Mouse (Mus musculus) forebrain, embryonic 16.5 days (tissue): ENCODE data around the gene Casp6. TPM values are rescaled to one million over a fixed set of nuclear protein-coding genes. Genes with fewer than 3 reads are reported as not detected.

Experiments
- ATAC-seq: fragments of 200-750 bp; cut with Nextera tagmentation; 2 replicates; pipeline ENCODE4 v1.8.0; 2017; ENCODE audit warnings: mild to moderate bottlenecking, moderate library complexity
- H3K27ac ChIP-seq: fragments of 300-500 bp; sonication (generic); 2 replicates; pipeline ENCODE4 v1.5.1; 2014; ENCODE audit warnings: low read length, control low read depth
- H3K27me3 ChIP-seq: fragments of 300-500 bp; sonication (generic); replicated peaks from 2 replicates; pipeline ENCODE4 v1.6.1; 2014; ENCODE audit warnings: low read length; ENCODE audit not compliant: control insufficient read depth, insufficient read depth
- H3K36me3 ChIP-seq: fragments of 300-500 bp; sonication (generic); 2 replicates; pipeline ENCODE4 v1.6.1; 2014; ENCODE audit not compliant: control insufficient read depth, insufficient read depth
- H3K4me1 ChIP-seq: fragments of 300-500 bp; sonication (generic); replicated peaks from 2 replicates; pipeline ENCODE4 v1.6.1; 2014; ENCODE audit warnings: low read length; ENCODE audit not compliant: control insufficient read depth, insufficient read depth
- H3K4me2 ChIP-seq: fragments of 300-500 bp; sonication (generic); 2 replicates; pipeline ENCODE4 v1.6.1; 2014; ENCODE audit warnings: mild to moderate bottlenecking, low read length, control low read depth
- H3K4me3 ChIP-seq: fragments of 300-500 bp; sonication (generic); replicated peaks from 2 replicates; pipeline ENCODE4 v1.5.1; 2014; ENCODE audit warnings: mild to moderate bottlenecking, low read length, control low read depth
- H3K9ac ChIP-seq: fragments of 300-500 bp; sonication (generic); replicated peaks from 2 replicates; pipeline ENCODE4 v1.6.1; 2014; ENCODE audit warnings: low read depth, low read length, control low read depth
- H3K9me3 ChIP-seq: fragments of 300-500 bp; sonication (generic); 2 replicates; pipeline ENCODE4 v1.6.1; 2016; ENCODE audit warnings: low read length; ENCODE audit not compliant: control insufficient read depth
- WGBS: fragments of 180-500 bp; shearing (Covaris S2); extraction: QIAGEN DNeasy Blood & Tissue Kit; methylation state at CpG from one replicate; pipeline ENCODE4 v1.1.7; 2014; 5-methylcytosine and 5-hydroxymethylcytosine counted together
- polyA plus RNA-seq: library from polyadenylated mRNA; unstranded; fragments of >200 nt; fragmentation: Nextera tagmentation; extraction: Ambion mirVana; gene quantifications from 2 replicates; pipeline ENCODE4 v1.2.1, GENCODE M21; 2015

Gene Casp6
- polyA plus RNA-seq, 1 experiment from 2014 or later = 27.4 TPM

GRCm38 (mm10) chr3:129886430-129886829, 14.8 kb upstream of the Casp6 start:
- H3K9ac ChIP-seq = no peak overlapping the region
- H3K4me1 ChIP-seq = no peaks in the 10 kb centered on the region
- no peak overlapping the region for H3K4me3 ChIP-seq
- no peaks in the 10 kb centered on the region for H3K9me3 ChIP-seq
- H3K36me3 ChIP-seq = peaks cover 3% of the 10 kb centered on the region; the same call in 1 of the 2 replicates
- no peak overlapping the region for H3K27ac ChIP-seq
- no peak for ATAC-seq
- 90% methylated on average over 5 of the region's 5 CpGs for WGBS
- H3K27me3 ChIP-seq = no peaks in the 10 kb centered on the region
- no peak overlapping the region for H3K4me2 ChIP-seq

- no peaks in the 10 kb centered on the region for H3K9me3 ChIP-seq
- H3K27ac ChIP-seq = no peak overlapping the region
- H3K4me2 ChIP-seq = no peak overlapping the region
- H3K9ac ChIP-seq = no peak overlapping the region
- peaks cover 6% of the 10 kb centered on the region for H3K36me3 ChIP-seq
- ATAC-seq = no peak
- H3K27me3 ChIP-seq = no peaks in the 10 kb centered on the region
- 91% methylated on average over 13 of the region's 13 CpGs for WGBS
- no peak overlapping the region for H3K4me3 ChIP-seq
- no peaks in the 10 kb centered on the region for H3K4me1 ChIP-seq
These were observed 13.3 kb upstream of the Casp6 start for GRCm38 (mm10) chr3:129887779-129888517.

- H3K4me1 ChIP-seq = no peaks in the 10 kb centered on the region
- ATAC-seq = no peak
- H3K9me3 ChIP-seq = no peaks in the 10 kb centered on the region
- H3K4me3 ChIP-seq = no peak overlapping the region
- no peak overlapping the region for H3K4me2 ChIP-seq
- H3K27me3 ChIP-seq = no peaks in the 10 kb centered on the region
- H3K9ac ChIP-seq = no peak overlapping the region
- H3K36me3 ChIP-seq = peaks cover 6% of the 10 kb centered on the region
- H3K27ac ChIP-seq = no peak overlapping the region
- 89% methylated on average over 5 of the region's 5 CpGs for WGBS
These were observed 9.2 kb upstream of the Casp6 start for GRCm38 (mm10) chr3:129892003-129892402.

- Histone ChIP-seq H3K36me3 (peaks cover 6% of the 10 kb centered on the region), H3K9ac (no peak overlapping the region), H3K4me2 (no peak overlapping the region), H3K4me3 (no peak overlapping the region), H3K27me3 (no peaks in the 10 kb centered on the region), H3K4me1 (no peaks in the 10 kb centered on the region), H3K9me3 (no peaks in the 10 kb centered on the region), H3K27ac (no peak overlapping the region)
- no peak for ATAC-seq
- 98% methylated on average over 3 of the region's 3 CpGs for WGBS
These were observed 8.1 kb upstream of the Casp6 start for GRCm38 (mm10) chr3:129893143-129893542.

GRCm38 (mm10) chr3:129896591-129896990, 4.6 kb upstream of the Casp6 start:
- H3K4me1 ChIP-seq = peaks cover 3% of the 10 kb centered on the region
- H3K9me3 ChIP-seq = no peaks in the 10 kb centered on the region
- no peak overlapping the region for H3K9ac ChIP-seq
- no peak overlapping the region for H3K27ac ChIP-seq
- no peak overlapping the region for H3K4me2 ChIP-seq
- no peaks in the 10 kb centered on the region for H3K27me3 ChIP-seq
- WGBS = 89% methylated on average over 6 of the region's 6 CpGs
- peaks cover 3% of the 10 kb centered on the region for H3K36me3 ChIP-seq
- ATAC-seq = no peak
- no peak overlapping the region for H3K4me3 ChIP-seq

DNA sequence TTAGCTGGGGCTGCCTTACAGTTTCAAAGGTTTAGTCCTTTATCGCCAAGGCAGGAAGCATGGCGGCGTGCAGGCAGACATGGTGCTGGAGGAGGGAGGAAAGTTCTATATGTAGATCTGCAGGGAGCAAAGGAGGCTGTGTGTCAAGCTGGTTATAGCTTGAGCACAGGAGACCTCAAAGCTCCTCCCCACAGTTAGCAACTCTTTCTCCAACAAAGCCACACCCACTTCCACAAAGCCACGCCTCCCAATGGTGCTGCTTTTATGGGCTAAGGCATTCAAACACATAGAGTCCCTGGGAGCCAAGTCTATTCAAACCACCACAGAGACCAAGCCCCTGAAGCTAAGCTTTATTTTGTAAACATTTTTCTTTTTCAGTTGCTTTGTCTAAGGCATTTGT, 2.3 kb upstream of the Casp6 start:
- ATAC-seq = no peak
- Histone ChIP-seq H3K4me2 (no peak overlapping the region), H3K36me3 (no peaks in the 10 kb centered on the region), H3K4me1 (peaks cover 11% of the 10 kb centered on the region), H3K27ac (no peak overlapping the region), H3K9me3 (no peaks in the 10 kb centered on the region), H3K4me3 (no peak overlapping the region), H3K27me3 (no peaks in the 10 kb centered on the region), H3K9ac (no peak overlapping the region)
- 68% methylated on average over 4 of the region's 4 CpGs for WGBS

DNA sequence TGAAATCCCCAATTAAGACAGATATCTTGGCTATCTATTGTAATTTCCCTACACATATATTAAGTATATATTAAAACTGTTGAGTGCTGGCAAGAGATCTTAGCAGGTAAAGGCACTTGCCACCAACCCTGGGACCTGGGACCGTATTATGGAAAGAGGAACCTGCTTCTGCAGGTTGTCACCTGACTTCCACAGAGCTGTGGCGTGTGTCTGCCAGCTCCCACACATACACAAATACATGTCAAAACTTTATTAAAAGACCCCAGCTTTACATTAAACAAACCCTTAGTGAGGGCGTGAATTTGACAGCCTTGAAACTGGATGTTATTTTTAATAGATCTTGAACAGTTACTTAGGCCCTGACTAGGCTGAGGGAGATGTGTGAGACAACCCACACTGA, 2.1 kb downstream of the Casp6 start:
- peaks cover 11% of the 10 kb centered on the region for H3K4me1 ChIP-seq
- H3K9me3 ChIP-seq = no peaks in the 10 kb centered on the region
- WGBS = 95% methylated on average over 3 of the region's 3 CpGs
- ATAC-seq = no peak
- H3K27ac ChIP-seq = no peak overlapping the region
- no peak overlapping the region for H3K4me2 ChIP-seq
- no peak overlapping the region for H3K9ac ChIP-seq
- H3K4me3 ChIP-seq = no peak overlapping the region
- no peaks in the 10 kb centered on the region for H3K36me3 ChIP-seq
- H3K27me3 ChIP-seq = no peaks in the 10 kb centered on the region

DNA sequence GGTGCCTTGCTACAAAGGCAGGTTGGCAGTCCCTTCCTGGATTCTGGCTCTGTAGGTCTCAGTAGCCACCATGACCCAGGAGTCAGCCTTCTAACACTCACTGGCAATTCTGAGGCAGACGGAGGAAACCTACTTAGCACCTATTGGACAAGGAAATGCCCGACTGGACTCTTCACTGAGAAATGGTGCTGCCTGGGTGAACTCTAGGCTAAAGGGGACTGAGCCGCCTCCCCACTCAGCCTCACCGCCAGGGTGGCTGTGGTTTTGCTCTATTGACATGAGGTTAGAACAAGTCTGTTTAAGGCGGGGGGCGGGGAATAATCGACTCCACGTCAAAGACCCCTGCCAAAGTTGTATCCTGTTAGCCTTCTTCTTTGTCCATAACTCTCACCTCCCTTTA, 2.6 kb downstream of the Casp6 start:
- 0 out of 2 replicates have a peak, but pooled peaks cover 2% of the 10 kb centered on the region for H3K36me3 ChIP-seq
- H3K27me3 ChIP-seq = no peaks in the 10 kb centered on the region
- WGBS = 89% methylated on average over 8 of the region's 8 CpGs
- no peak for ATAC-seq
- peaks cover 11% of the 10 kb centered on the region for H3K4me1 ChIP-seq
- H3K27ac ChIP-seq = no peak overlapping the region
- H3K4me2 ChIP-seq = no peak overlapping the region
- no peaks in the 10 kb centered on the region for H3K9me3 ChIP-seq
- H3K4me3 ChIP-seq = no peak overlapping the region
- no peak overlapping the region for H3K9ac ChIP-seq

GRCm38 (mm10) chr3:129904381-129905132, 3.3 kb downstream of the Casp6 start:
- ATAC-seq = no peak
- Histone ChIP-seq H3K27me3 (no peaks in the 10 kb centered on the region), H3K36me3 (0 out of 2 replicates have a peak, but pooled peaks cover 2% of the 10 kb centered on the region), H3K9me3 (no peaks in the 10 kb centered on the region), H3K4me2 (no peak overlapping the region), H3K9ac (no peak overlapping the region), H3K4me1 (peaks cover 11% of the 10 kb centered on the region), H3K4me3 (no peak overlapping the region), H3K27ac (no peak overlapping the region)
- 89% methylated on average over 7 of the region's 7 CpGs for WGBS
